Mouse (Mus musculus) thymus, adult 2 months (tissue): ENCODE results near the gene Oaz2. TPM values are rescaled to one million over a fixed set of nuclear protein-coding genes. Genes with fewer than 3 reads are reported as not detected.
"Not testable (repeated sequence)": the region's sequence is repeated elsewhere in the genome, so short reads cannot be mapped to it uniquely, and the experiment has no call there.

Experiments used
- DNase-seq: peaks from one replicate; pipeline ENCODE4 v3.0.0; 2021
- H3K27ac ChIP-seq: fragments of 200-500 bp; 2 replicates; pipeline ENCODE4 v1.5.1; 2012; ENCODE audit warnings: low read length, control low read depth; ENCODE audit not compliant: control insufficient read depth, insufficient read depth
- H3K27me3 ChIP-seq: fragments of 200-500 bp; 2 replicates; pipeline ENCODE4 v1.6.1; 2012; ENCODE audit warnings: mild to moderate bottlenecking, low read length, moderate library complexity, mixed read lengths; ENCODE audit not compliant: control insufficient read depth, insufficient read depth
- H3K36me3 ChIP-seq: fragments of 200-500 bp; 2 replicates; pipeline ENCODE4 v1.6.1; 2012; ENCODE audit warnings: mild to moderate bottlenecking, low read length, moderate library complexity; ENCODE audit not compliant: control insufficient read depth, insufficient read depth
- H3K4me1 ChIP-seq: fragments of 200-500 bp; replicated peaks from 2 replicates; pipeline ENCODE4 v1.6.1; 2012; ENCODE audit warnings: low read length; ENCODE audit not compliant: control insufficient read depth, insufficient read depth
- H3K4me3 ChIP-seq: fragments of 200-500 bp; 2 replicates; pipeline ENCODE4 v1.5.1; 2012; ENCODE audit warnings: mild to moderate bottlenecking, low read length, control low read depth, moderate library complexity; ENCODE audit not compliant: control insufficient read depth, insufficient read depth
- CTCF ChIP-seq: fragments of 200-500 bp; IDR thresholded peaks from 2 replicates; pipeline ENCODE4 v1.5.1; 2012; ENCODE audit warnings: mild to moderate bottlenecking, control low read depth, low read length, moderate library complexity, borderline replicate concordance; ENCODE audit not compliant: control insufficient read depth, poor library complexity, insufficient read depth; ENCODE audit errors: extremely low read depth
- POLR2A ChIP-seq: fragments of 200-500 bp; IDR thresholded peaks from 2 replicates; pipeline ENCODE4 v1.6.1; 2012; ENCODE audit warnings: mild to moderate bottlenecking, low read length, control low read depth, moderate library complexity; ENCODE audit not compliant: control insufficient read depth, poor library complexity, insufficient read depth; ENCODE audit errors: extremely low read depth
- WGBS: fragments of 180-500 bp; shearing (Covaris S2); methylation state at CpG from one replicate; pipeline ENCODE4 v1.1.7; 2018; 5-methylcytosine and 5-hydroxymethylcytosine counted together
- polyA plus RNA-seq: library from polyadenylated mRNA; depleted of rRNA; stranded (reverse); fragments of >200 nt; gene quantifications from 2 replicates; pipeline ENCODE4 v1.2.3, GENCODE M21; 2012

Oaz2 gene
- polyA plus RNA-seq, 1 experiment, result 68.1 TPM

GRCm38 (mm10) chr9:65682183-65682582 lies 14.4 kb downstream of the Oaz2 start:
- H3K4me1 ChIP-seq, result peaks cover 9% of the 10 kb centered on the region
- WGBS, result 95% methylated on average over 3 of the region's 3 CpGs
- H3K4me3 ChIP-seq, result no peak overlapping the region
- no peaks in the 10 kb centered on the region for H3K27me3 ChIP-seq
- no peaks in the 10 kb centered on the region for H3K36me3 ChIP-seq
- TF ChIP-seq POLR2A (no peak), CTCF (no peak)
- no peak overlapping the region for H3K27ac ChIP-seq
- DNase-seq, result no peak

- Histone ChIP-seq H3K36me3 (peaks cover 6% of the 10 kb centered on the region), H3K27ac (no peak overlapping the region), H3K4me3 (no peak overlapping the region), H3K27me3 (no peaks in the 10 kb centered on the region), H3K4me1 (peaks cover 8% of the 10 kb centered on the region)
- no peak for DNase-seq
- TF ChIP-seq CTCF (no peak), POLR2A (no peak)
- 74% methylated on average over 1 of the region's 1 CpGs for WGBS
These were observed 15.2 kb downstream of the Oaz2 start for GRCm38 (mm10) chr9:65682994-65683393.

GRCm38 (mm10) chr9:65684704-65685103 lies 16.9 kb downstream of the Oaz2 start:
- TF ChIP-seq POLR2A (no peak), CTCF (no peak)
- WGBS, result 82% methylated on average over 2 of the region's 2 CpGs

GRCm38 (mm10) chr9:65689869-65690268 lies 22.1 kb downstream of the Oaz2 start:
- DNase-seq, H3K4me1 ChIP-seq, H3K27ac ChIP-seq, H3K27me3 ChIP-seq, H3K4me3 ChIP-seq: not testable (repeated sequence)
- peaks cover 12% of the 10 kb centered on the region for H3K36me3 ChIP-seq
- 92% methylated on average over 2 of the region's 2 CpGs for WGBS

More at GRCm38 (mm10) chr9:65684704-65685103, 16.9 kb downstream of the Oaz2 start:
- H3K27ac ChIP-seq, result no peak overlapping the region
- peaks cover 12% of the 10 kb centered on the region for H3K36me3 ChIP-seq
- no peak overlapping the region for H3K4me3 ChIP-seq
- no peaks in the 10 kb centered on the region for H3K27me3 ChIP-seq
- H3K4me1 ChIP-seq, result peaks cover 3% of the 10 kb centered on the region; the same call in 1 of the 2 replicates
- no peak for DNase-seq

GRCm38 (mm10) chr9:65692466-65692865 lies 24.7 kb downstream of the Oaz2 start:
- no peak for DNase-seq
- Histone ChIP-seq H3K4me3 (no peak overlapping the region), H3K27ac (no peak overlapping the region), H3K4me1 (no peaks in the 10 kb centered on the region), H3K27me3 (no peaks in the 10 kb centered on the region), H3K36me3 (peaks cover 15% of the 10 kb centered on the region)
- no peak for TF ChIP-seq CTCF
- no peak for TF ChIP-seq POLR2A
- 94% methylated on average over 3 of the region's 3 CpGs for WGBS

- 58% methylated on average over 5 of the region's 5 CpGs for WGBS
- Histone ChIP-seq H3K4me3 (no peak overlapping the region), H3K4me1 (no peaks in the 10 kb centered on the region), H3K36me3 (peaks cover 9% of the 10 kb centered on the region), H3K27ac (no peak overlapping the region), H3K27me3 (no peaks in the 10 kb centered on the region)
- DNase-seq, result no peak
- TF ChIP-seq POLR2A, result no peak
These were observed 25.3 kb downstream of the Oaz2 start for GRCm38 (mm10) chr9:65692959-65693603.

GRCm38 (mm10) chr9:65695646-65696045 lies 27.8 kb downstream of the Oaz2 start:
- peaks cover 11% of the 10 kb centered on the region; the same call in 1 of the 2 replicates for H3K36me3 ChIP-seq
- WGBS, result 92% methylated on average over 3 of the region's 3 CpGs

More at GRCm38 (mm10) chr9:65695646-65696045, 27.8 kb downstream of the Oaz2 start:
- no peaks in the 10 kb centered on the region for H3K4me1 ChIP-seq
- no peaks in the 10 kb centered on the region for H3K27me3 ChIP-seq
- H3K27ac ChIP-seq, result no peak overlapping the region
- no peak overlapping the region for H3K4me3 ChIP-seq
- TF ChIP-seq POLR2A, result no peak
- DNase-seq, result no peak
